8 mouse cellular contexts compared by ENCODE assay signal in genomic region chr7:45922928-45923761, GRCm38 (mm10). TPM values are rescaled to one million over a fixed set of nuclear protein-coding genes. Genes with fewer than 3 reads are reported as not detected.
DNase-seq lines count a peak whose midpoint lies in the region; ATAC-seq and TF ChIP-seq lines count a peak whose summit lies in the region.

No protein-coding gene starts in this region.

- no peaks in the 10 kb centered on the region for H3K27me3 ChIP-seq in CH12.LX (replicated peaks)
- peaks cover 13% of the 10 kb centered on the region for H3K27me3 ChIP-seq in forebrain, embryonic 13.5 days
- no peaks in the 10 kb centered on the region for H3K27me3 ChIP-seq in liver, postnatal 0 days (ENCODE audit: insufficient read depth, low read length)
- H3K27me3 ChIP-seq in neural tube, embryonic 14.5 days (ENCODE audit: control insufficient read depth, insufficient read depth, low read length): 0 out of 2 replicates have a peak, but pooled peaks cover 2% of the 10 kb centered on the region

- H3K36me3 ChIP-seq in CH12.LX (replicated peaks in 1 of 2; ENCODE audit: control insufficient read depth in 1 of 2, insufficient read depth in 1 of 2, low read length in 1 of 2): peaks cover 0 to 10% of the 10 kb centered on the region in 2 experiments
- no peaks in the 10 kb centered on the region for H3K36me3 ChIP-seq in forebrain, embryonic 13.5 days (ENCODE audit: poor library complexity, severe bottlenecking)
- peaks cover 6% of the 10 kb centered on the region for H3K36me3 ChIP-seq in liver, postnatal 0 days (replicated peaks; ENCODE audit: insufficient read depth, low read length)
- H3K36me3 ChIP-seq in neural tube, embryonic 14.5 days (ENCODE audit: control insufficient read depth, insufficient read depth, low read length): no peaks in the 10 kb centered on the region

- no peak for TF ChIP-seq POLR2A in CH12.LX (IDR thresholded peaks at IDR 0.05; ENCODE audit: low read depth, low read length)

- no peak overlapping the region for H3K4me2 ChIP-seq in CH12.LX (ENCODE audit: insufficient read depth, low read depth, poor library complexity, severe bottlenecking)
- H3K4me2 ChIP-seq in forebrain, embryonic 13.5 days: peak overlapping the region; percentile 65
- H3K4me2 ChIP-seq in liver, postnatal 0 days (ENCODE audit: low read depth, low read length): peak overlapping the region; percentile 86
- H3K4me2 ChIP-seq in neural tube, embryonic 14.5 days (ENCODE audit: low read depth, low read length): peak overlapping the region; percentile 68

- peak; percentile 84; the same call in 1 of the 2 replicates for ATAC-seq in cerebellum, adult (ENCODE audit: insufficient number of reproducible peaks, low FRiP score, low TSS enrichment)
- peak; percentile 93 for ATAC-seq in forebrain, embryonic 13.5 days
- peak; percentile 86 for ATAC-seq in liver, postnatal 0 days
- peak; percentile 90 for ATAC-seq in neural tube, embryonic 14.5 days (ENCODE audit: low read depth)

- H3K27ac ChIP-seq in CH12.LX (ENCODE audit: insufficient read depth, low read depth): no peak overlapping the region
- H3K27ac ChIP-seq in forebrain, embryonic 13.5 days: peak overlapping the region; percentile 57
- H3K27ac ChIP-seq in liver, postnatal 0 days (ENCODE audit: low read depth): peak overlapping the region; percentile 88
- peak overlapping the region; percentile 79 for H3K27ac ChIP-seq in neural tube, embryonic 14.5 days (ENCODE audit: low read depth, low read length)

- intact Hi-C loops in heart, postnatal 10 days (cut with DNase I): loop anchor here (5.0 kb wide), 2 partner anchors 206 to 1621 kb away; partner anchors contain the start of genes Rpl18 and Sphk2

- no peak for TF ChIP-seq RAD21 in CH12.LX (IDR thresholded peaks at IDR 0.05; ENCODE audit: low read depth, low read length)

- dilution Hi-C loops in CH12.LX (cut with MboI; ENCODE audit: extremely low pct_ligation_motif_present, extremely low pct_unique_long_range_greater_than_20kb, low sequenced_read_pairs): no loop called here

- H3K9me3 ChIP-seq in CH12.LX (replicated peaks; ENCODE audit: low read length): peaks cover 27% of the 10 kb centered on the region
- H3K9me3 ChIP-seq in forebrain, embryonic 13.5 days (replicated peaks): 0 out of 2 replicates have a peak, but pooled peaks cover 5% of the 10 kb centered on the region
- 0 out of 2 replicates have a peak, but pooled peaks cover 2% of the 10 kb centered on the region for H3K9me3 ChIP-seq in liver, postnatal 0 days (ENCODE audit: low read length)
- no peaks in the 10 kb centered on the region for H3K9me3 ChIP-seq in neural tube, embryonic 14.5 days (ENCODE audit: control insufficient read depth, low read length)

- H3K9ac ChIP-seq in CH12.LX (ENCODE audit: insufficient read depth, low read depth): no peak overlapping the region
- H3K9ac ChIP-seq in forebrain, embryonic 13.5 days: peak overlapping the region; percentile 44
- peak overlapping the region; percentile 61 for H3K9ac ChIP-seq in liver, postnatal 0 days (replicated peaks)
- peak overlapping the region; percentile 46 for H3K9ac ChIP-seq in neural tube, embryonic 14.5 days (replicated peaks; ENCODE audit: low read depth, low read length)

- in situ Hi-C loops in CH12.LX (cut with MboI; ENCODE audit: low pct_ligation_motif_present, low pct_unique_long_range_greater_than_20kb, low sequenced_read_pairs): loop anchor here (10.0 kb wide), 1 partner anchor 188 kb away; no protein-coding TSS in a partner anchor

- 1% methylated on average over 37 of the region's 37 CpGs for WGBS in forebrain, embryonic 13.5 days
- under 1% methylated on average over 37 of the region's 37 CpGs for WGBS in large intestine, adult 2 months
- WGBS in liver, postnatal 0 days (ENCODE audit: insufficient replicate concordance): 1% methylated on average over 37 of the region's 37 CpGs
- WGBS in neural tube, embryonic 14.5 days: under 1% methylated on average over 37 of the region's 37 CpGs

- DNase-seq in CH12.LX (ENCODE audit: extremely low read depth): peak; percentile 97
- peak; percentile 96 to 97 for DNase-seq in heart, postnatal 10 days
- peak; percentile 94 for DNase-seq in large intestine, adult 2 months (ENCODE audit: low read depth, low spot score)
- peak; percentile 95 for DNase-seq in liver, postnatal 0 days
- peak; percentile 94 for DNase-seq in testis, postnatal 10 days (ENCODE audit: low spot score)

- peaks cover 0 to 49% of the 10 kb centered on the region in 2 experiments; a peak in 3 of 4 replicates for H3K4me1 ChIP-seq in CH12.LX (ENCODE audit: control insufficient read depth in 1 of 2, insufficient read depth in 2 of 2)
- peaks cover 10% of the 10 kb centered on the region for H3K4me1 ChIP-seq in forebrain, embryonic 13.5 days
- H3K4me1 ChIP-seq in liver, postnatal 0 days (ENCODE audit: insufficient read depth): peaks cover 42% of the 10 kb centered on the region
- 0 out of 2 replicates have a peak, but pooled peaks cover 5% of the 10 kb centered on the region for H3K4me1 ChIP-seq in neural tube, embryonic 14.5 days (ENCODE audit: control insufficient read depth, insufficient read depth, low read length)

- no peaks in the 10 kb centered on the region for H3K79me2 ChIP-seq in CH12.LX (replicated peaks; ENCODE audit: control insufficient read depth, extremely low read depth, insufficient read depth, poor library complexity, severe bottlenecking)

- no peak for TF ChIP-seq CTCF in CH12.LX (conservative IDR thresholded peaks at IDR 0.05 in 1 of 2, IDR thresholded peaks at IDR 0.05 in 1 of 2; ENCODE audit: low read depth in 2 of 2, low read length in 2 of 2)
- no peak for TF ChIP-seq CTCF in liver, postnatal 0 days (IDR thresholded peaks at IDR 0.05; ENCODE audit: low read depth)

- TF ChIP-seq EP300 in CH12.LX (IDR thresholded peaks at IDR 0.05; ENCODE audit: low read length): peak; percentile 57; the same call in 1 of the 2 replicates
- peak; percentile 60; the same call in 1 of the 2 replicates for TF ChIP-seq EP300 in liver, postnatal 0 days (IDR thresholded peaks at IDR 0.05; ENCODE audit: low read depth)

- H3K4me3 ChIP-seq in CH12.LX (replicated peaks in 1 of 3; ENCODE audit: low read depth in 2 of 3, low read length in 2 of 3, poor library complexity in 1 of 3): peak overlapping the region in 1 of 3 experiments; percentile 30
- peak overlapping the region; percentile 44 for H3K4me3 ChIP-seq in forebrain, embryonic 13.5 days
- H3K4me3 ChIP-seq in liver, postnatal 0 days (ENCODE audit: low read depth, low read length): peak overlapping the region; percentile 41
- peak overlapping the region; percentile 44 for H3K4me3 ChIP-seq in neural tube, embryonic 14.5 days (ENCODE audit: low read depth, low read length)

RNA-seq across cellular contexts. Expression of gene Ccdc114, which starts 0.7 kb away (rescaled TPM):
- total RNA-seq in CH12.LX (2012; rRNA removed): not detected in 2 replicates
- not detected in 2 replicates for total RNA-seq in CH12.LX (2014; rRNA removed)
- polyA plus RNA-seq in CH12.LX (2012; ENCODE audit: insufficient read length, low read depth): 0.11 TPM in 1 of 2 replicates, not detected in the other
- 2.5 and 3.5 TPM in 2 replicates for polyA plus RNA-seq in forebrain, embryonic 13.5 days (2015; fragmentation: Nextera tagmentation; extraction: Ambion mirVana)
- total RNA-seq in heart, postnatal 10 days (2021): 1 to 10 TPM in 1 of 2 experiments, under 1 TPM in 1; 0.96 to 2.0 TPM
- polyA plus RNA-seq in large intestine, adult 2 months (2012; rRNA removed): 1.7 and 2.8 TPM in 2 replicates
- 0.64 and 1.2 TPM in 2 replicates for polyA plus RNA-seq in liver, postnatal 0 days (2015; fragmentation: Nextera tagmentation; extraction: Ambion mirVana)
- 3.8 and 4.0 TPM in 2 replicates for polyA plus RNA-seq in neural tube, embryonic 14.5 days (2014; fragmentation: Nextera tagmentation; extraction: Ambion mirVana)

RNA-seq across cellular contexts. Expression of gene Emp3, which starts 1.9 kb away (rescaled TPM):
- total RNA-seq in CH12.LX (2012; rRNA removed) (18.8 and 24.7 TPM in 2 replicates), CH12.LX (2014; rRNA removed) (49.7 and 56.6 TPM in 2 replicates)
- 125 and 135 TPM in 2 replicates for polyA plus RNA-seq in CH12.LX (2012; ENCODE audit: insufficient read length, low read depth)
- 13.2 and 16.6 TPM in 2 replicates for polyA plus RNA-seq in forebrain, embryonic 13.5 days (2015; fragmentation: Nextera tagmentation; extraction: Ambion mirVana)
- 10 to 100 TPM; 37.0 to 44.5 TPM for total RNA-seq in heart, postnatal 10 days (2021)
- polyA plus RNA-seq in large intestine, adult 2 months (2012; rRNA removed): 66.0 and 74.3 TPM in 2 replicates
- 56.0 and 57.7 TPM in 2 replicates for polyA plus RNA-seq in liver, postnatal 0 days (2015; fragmentation: Nextera tagmentation; extraction: Ambion mirVana)
- polyA plus RNA-seq in neural tube, embryonic 14.5 days (2014; fragmentation: Nextera tagmentation; extraction: Ambion mirVana): 5.3 and 36.4 TPM in 2 replicates

RNA-seq across cellular contexts. Expression of gene Tmem143, which starts 26.4 kb away (rescaled TPM):
- total RNA-seq in CH12.LX (2012; rRNA removed): 9.4 and 14.6 TPM in 2 replicates
- 12.8 and 14.2 TPM in 2 replicates for total RNA-seq in CH12.LX (2014; rRNA removed)
- 7.2 and 8.8 TPM in 2 replicates for polyA plus RNA-seq in CH12.LX (2012; ENCODE audit: insufficient read length, low read depth)
- polyA plus RNA-seq in forebrain, embryonic 13.5 days (2015; fragmentation: Nextera tagmentation; extraction: Ambion mirVana): 3.7 and 4.3 TPM in 2 replicates
- 10 to 100 TPM; 56.8 to 58.7 TPM for total RNA-seq in heart, postnatal 10 days (2021)
- 28.7 and 33.5 TPM in 2 replicates for polyA plus RNA-seq in large intestine, adult 2 months (2012; rRNA removed)
- 3.5 and 4.3 TPM in 2 replicates for polyA plus RNA-seq in liver, postnatal 0 days (2015; fragmentation: Nextera tagmentation; extraction: Ambion mirVana)
- 4.0 and 4.8 TPM in 2 replicates for polyA plus RNA-seq in neural tube, embryonic 14.5 days (2014; fragmentation: Nextera tagmentation; extraction: Ambion mirVana)

RNA-seq across cellular contexts. Expression of gene Syngr4, which starts 26.6 kb away (rescaled TPM):
- total RNA-seq in CH12.LX (2012; rRNA removed): not detected in 2 replicates
- total RNA-seq in CH12.LX (2014; rRNA removed): not detected in 2 replicates
- polyA plus RNA-seq in CH12.LX (2012; ENCODE audit: insufficient read length, low read depth): not detected in 2 replicates
- 0.62 and 0.92 TPM in 2 replicates for polyA plus RNA-seq in forebrain, embryonic 13.5 days (2015; fragmentation: Nextera tagmentation; extraction: Ambion mirVana)
- total RNA-seq in heart, postnatal 10 days (2021): under 1 TPM in 1 of 2 experiments, not detected in 1; 0.37 TPM
- 0.26 and 0.41 TPM in 2 replicates for polyA plus RNA-seq in large intestine, adult 2 months (2012; rRNA removed)
- 0.70 and 0.71 TPM in 2 replicates for polyA plus RNA-seq in liver, postnatal 0 days (2015; fragmentation: Nextera tagmentation; extraction: Ambion mirVana)
- 0.37 TPM in 1 of 2 replicates, not detected in the other for polyA plus RNA-seq in neural tube, embryonic 14.5 days (2014; fragmentation: Nextera tagmentation; extraction: Ambion mirVana)

RNA-seq across cellular contexts. Expression of gene Grin2d, which starts 45.0 kb away (rescaled TPM):
- 0.04 TPM in 1 of 2 replicates, not detected in the other for total RNA-seq in CH12.LX (2012; rRNA removed)
- not detected in 2 replicates for total RNA-seq in CH12.LX (2014; rRNA removed)
- polyA plus RNA-seq in CH12.LX (2012; ENCODE audit: insufficient read length, low read depth): 0.07 TPM in 1 of 2 replicates, not detected in the other
- polyA plus RNA-seq in forebrain, embryonic 13.5 days (2015; fragmentation: Nextera tagmentation; extraction: Ambion mirVana): 0.48 TPM in 2 replicates
- total RNA-seq in heart, postnatal 10 days (2021): under 1 TPM; 0.55 to 0.77 TPM
- polyA plus RNA-seq in large intestine, adult 2 months (2012; rRNA removed): 1.1 and 2.6 TPM in 2 replicates
- polyA plus RNA-seq in liver, postnatal 0 days (2015; fragmentation: Nextera tagmentation; extraction: Ambion mirVana): 0.02 and 0.05 TPM in 2 replicates
- 3.4 and 4.3 TPM in 2 replicates for polyA plus RNA-seq in neural tube, embryonic 14.5 days (2014; fragmentation: Nextera tagmentation; extraction: Ambion mirVana)
